Mouse (Mus musculus) MEL (cell line): ENCODE data around the gene Foxc2.

Experiments used
- CTCF ChIP-seq, 3 experiments: IDR thresholded peaks in 2 of 3; conservative IDR thresholded peaks in 1 of 3; 2 replicates each; pipeline ENCODE4 v1.5.1; 2011 to 2012; ENCODE audit warnings: low read length in 3 of 3, low read depth in 2 of 3, mild to moderate bottlenecking in 2 of 3, improper control_type of control experiment in 1 of 3, inconsistent platforms in 1 of 3, mixed read lengths in 1 of 3, moderate library complexity in 1 of 3; ENCODE audit not compliant: control insufficient read depth in 1 of 3, insufficient read depth in 1 of 3, poor library complexity in 1 of 3, severe bottlenecking in 1 of 3
- E2F4 ChIP-seq: IDR thresholded peaks from 2 replicates; pipeline ENCODE4 v1.6.1; 2011; ENCODE audit warnings: low read depth, low read length, improper control_type of control experiment, borderline replicate concordance
- EP300 ChIP-seq, 2 experiments: IDR thresholded peaks; 2 replicates each; pipeline ENCODE4 v1.6.1; 2011; ENCODE audit warnings: improper control_type of control experiment in 2 of 2, low read length in 2 of 2, low read depth in 1 of 2, mild to moderate bottlenecking in 1 of 2
- HCFC1 ChIP-seq: IDR thresholded peaks from 2 replicates; pipeline ENCODE4 v1.6.1; 2012; ENCODE audit warnings: low read depth, mild to moderate bottlenecking, inconsistent platforms, low read length, improper control_type of control experiment, moderate library complexity
- MYC ChIP-seq: IDR thresholded peaks from 2 replicates; pipeline ENCODE4 v1.6.1; 2011; ENCODE audit warnings: low read depth, mild to moderate bottlenecking, low read length, improper control_type of control experiment, moderate library complexity
- POLR2A ChIP-seq, 2 experiments: IDR thresholded peaks; 2 replicates each; pipeline ENCODE4 v1.6.1; 2011 to 2012; ENCODE audit warnings: low read length in 2 of 2, mild to moderate bottlenecking in 2 of 2, control low read depth in 1 of 2, improper control_type of control experiment in 1 of 2, low read depth in 1 of 2, moderate library complexity in 1 of 2; ENCODE audit not compliant: control insufficient read depth in 1 of 2, insufficient read depth in 1 of 2, poor library complexity in 1 of 2
- POLR2AphosphoS2 ChIP-seq: IDR thresholded peaks from 2 replicates; pipeline ENCODE4 v1.6.1; 2011; ENCODE audit warnings: low read length, improper control_type of control experiment
- TCF12 ChIP-seq: IDR thresholded peaks from 2 replicates; pipeline ENCODE4 v1.6.1; 2014; ENCODE audit warnings: low read depth, mild to moderate bottlenecking, inconsistent platforms, low read length, improper control_type of control experiment, moderate library complexity
- UBTF ChIP-seq: IDR thresholded peaks from 2 replicates; pipeline ENCODE4 v1.6.1; 2012; ENCODE audit warnings: low read depth, mild to moderate bottlenecking, inconsistent platforms, low read length, improper control_type of control experiment, moderate library complexity, borderline replicate concordance; ENCODE audit not compliant: insufficient read depth
- ZKSCAN1 ChIP-seq: IDR thresholded peaks from 2 replicates; pipeline ENCODE4 v1.6.1; 2012; ENCODE audit warnings: low read depth, mild to moderate bottlenecking, inconsistent platforms, low read length, improper control_type of control experiment, moderate library complexity

DNA sequence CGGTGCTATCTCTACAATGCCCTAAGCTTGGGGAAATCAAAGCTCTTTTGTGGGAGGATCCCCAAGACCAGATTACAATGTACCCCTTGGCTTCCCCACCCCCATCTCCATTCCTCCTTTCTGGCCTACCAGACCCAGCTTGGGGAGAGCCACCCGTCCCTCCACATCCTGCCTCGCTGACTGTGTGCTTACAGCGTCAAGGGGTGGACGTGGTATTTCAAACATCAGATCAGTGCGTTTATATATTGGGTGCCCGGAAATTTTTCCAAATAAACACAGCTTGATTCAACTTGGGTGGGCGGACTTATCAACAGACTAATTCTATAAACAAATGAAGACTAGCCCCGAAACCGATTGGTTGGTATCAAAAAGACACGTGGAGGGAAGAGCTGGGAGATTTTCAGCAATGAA is 11.3 kb downstream of the Foxc2 start:
- TF ChIP-seq POLR2AphosphoS2 (no peak), UBTF (no peak), EP300 (IDR thresholded peaks at IDR 0.05; ENCODE audit: low read depth in 1 of 2, low read length in 2 of 2) (no peak), POLR2A (IDR thresholded peaks at IDR 0.05; ENCODE audit: control insufficient read depth in 1 of 2, insufficient read depth in 1 of 2, low read depth in 1 of 2, low read length in 2 of 2, poor library complexity in 1 of 2) (no peak), MYC (no peak), E2F4 (no peak), CTCF (IDR thresholded peaks at IDR 0.05 in 2 of 3, conservative IDR thresholded peaks at IDR 0.05 in 1 of 3; ENCODE audit: control insufficient read depth in 1 of 3, insufficient read depth in 1 of 3, low read depth in 2 of 3, low read length in 3 of 3, poor library complexity in 1 of 3, severe bottlenecking in 1 of 3) (no peak), ZKSCAN1 (no peak), HCFC1 (no peak), TCF12 (no peak)
